Mouse (Mus musculus): ENCODE measurements around the gene Exoc6b. TPM values are rescaled to one million over a fixed set of nuclear protein-coding genes. Genes with fewer than 3 reads are reported as not detected.

The Exoc6b gene
- polyA plus RNA-seq, 1 experiment from 2014 or later: 54.3 TPM

DNA sequence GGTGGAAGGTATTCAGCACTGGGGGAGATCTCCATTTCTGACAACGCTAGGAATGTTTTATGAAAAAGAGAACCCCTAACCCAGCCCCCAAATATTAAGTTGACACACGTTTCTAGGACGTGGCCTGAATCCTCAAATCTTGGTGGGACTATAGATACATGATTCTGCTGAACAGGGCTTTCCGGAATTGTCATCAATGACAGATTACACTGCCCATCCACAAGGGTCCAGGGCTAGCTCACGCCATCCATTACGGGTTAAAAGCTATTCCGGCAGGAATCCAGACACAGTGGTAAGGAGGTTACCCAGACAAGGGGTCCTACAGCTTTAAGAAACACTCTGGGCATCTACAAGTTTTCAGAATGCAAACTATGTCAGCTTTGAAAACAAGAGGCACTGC, 323.7 kb downstream of the Exoc6b start:
- H3K27ac ChIP-seq (ENCODE audit: low read length): no peak overlapping the region
- peaks cover 12% of the 10 kb centered on the region for H3K4me1 ChIP-seq (ENCODE audit: control insufficient read depth, insufficient read depth, low read length)
- no peak for ATAC-seq
- no peak overlapping the region for H3K9ac ChIP-seq (ENCODE audit: low read depth, low read length)
- no peak overlapping the region for H3K4me3 ChIP-seq (ENCODE audit: low read depth, low read length)
- H3K36me3 ChIP-seq (ENCODE audit: control insufficient read depth, insufficient read depth, low read length): no peaks in the 10 kb centered on the region
- H3K4me2 ChIP-seq (ENCODE audit: low read length): no peak overlapping the region
- no peaks in the 10 kb centered on the region for H3K27me3 ChIP-seq (ENCODE audit: control insufficient read depth, insufficient read depth, low read depth, low read length)
- WGBS: 92% methylated on average over 7 of the region's 7 CpGs
- no peaks in the 10 kb centered on the region for H3K9me3 ChIP-seq (replicated peaks; ENCODE audit: control insufficient read depth, low read length, poor library complexity, severe bottlenecking)

GRCm38 (mm10) chr6:84742227-84742626, 327.1 kb downstream of the Exoc6b start:
- ATAC-seq: no peak
- Histone ChIP-seq H3K4me2 (ENCODE audit: low read length) (no peak overlapping the region), H3K27me3 (ENCODE audit: control insufficient read depth, insufficient read depth, low read depth, low read length) (no peaks in the 10 kb centered on the region), H3K4me1 (ENCODE audit: control insufficient read depth, insufficient read depth, low read length) (peaks cover 7% of the 10 kb centered on the region), H3K36me3 (ENCODE audit: control insufficient read depth, insufficient read depth, low read length) (no peaks in the 10 kb centered on the region), H3K27ac (ENCODE audit: low read length) (no peak overlapping the region), H3K9me3 (replicated peaks; ENCODE audit: control insufficient read depth, low read length, poor library complexity, severe bottlenecking) (no peaks in the 10 kb centered on the region), H3K9ac (ENCODE audit: low read depth, low read length) (no peak overlapping the region), H3K4me3 (ENCODE audit: low read depth, low read length) (no peak overlapping the region)
- WGBS: 86% methylated on average over 3 of the region's 3 CpGs

- Histone ChIP-seq H3K4me2 (ENCODE audit: low read length) (no peak overlapping the region), H3K27me3 (ENCODE audit: control insufficient read depth, insufficient read depth, low read depth, low read length) (no peaks in the 10 kb centered on the region), H3K4me3 (ENCODE audit: low read depth, low read length) (no peak overlapping the region), H3K36me3 (ENCODE audit: control insufficient read depth, insufficient read depth, low read length) (no peaks in the 10 kb centered on the region), H3K9ac (ENCODE audit: low read depth, low read length) (no peak overlapping the region), H3K27ac (ENCODE audit: low read length) (no peak overlapping the region), H3K4me1 (ENCODE audit: control insufficient read depth, insufficient read depth, low read length) (no peaks in the 10 kb centered on the region), H3K9me3 (replicated peaks; ENCODE audit: control insufficient read depth, low read length, poor library complexity, severe bottlenecking) (no peaks in the 10 kb centered on the region)
- no peak for ATAC-seq
- 72% methylated on average over 3 of the region's 3 CpGs for WGBS
These were observed 332.4 kb downstream of the Exoc6b start for GRCm38 (mm10) chr6:84736942-84737341.

DNA sequence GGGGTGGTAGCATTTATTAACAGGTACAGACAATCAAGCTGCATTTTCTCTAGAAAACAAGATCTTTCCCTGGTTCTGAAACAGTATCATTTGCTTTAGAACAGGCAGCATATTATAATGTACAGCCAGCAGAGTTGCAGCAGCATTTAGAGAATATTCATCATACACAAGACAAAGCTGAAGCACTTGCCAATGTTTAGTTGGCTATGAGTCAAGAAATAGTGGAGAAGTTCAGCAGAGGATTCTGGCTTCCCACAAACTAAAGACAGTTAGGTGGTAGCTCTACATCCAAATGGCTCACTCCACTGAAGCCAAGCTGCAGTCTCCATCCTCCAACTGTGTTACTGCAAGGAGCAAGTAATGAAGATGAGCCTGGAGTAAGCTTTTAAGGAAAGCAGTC, 342.4 kb downstream of the Exoc6b start:
- Histone ChIP-seq H3K4me1 (ENCODE audit: control insufficient read depth, insufficient read depth, low read length) (no peaks in the 10 kb centered on the region), H3K27ac (ENCODE audit: low read length) (no peak overlapping the region), H3K9me3 (replicated peaks; ENCODE audit: control insufficient read depth, low read length, poor library complexity, severe bottlenecking) (peaks cover 9% of the 10 kb centered on the region; the same call in 1 of the 2 replicates), H3K9ac (ENCODE audit: low read depth, low read length) (no peak overlapping the region), H3K4me2 (ENCODE audit: low read length) (no peak overlapping the region), H3K27me3 (ENCODE audit: control insufficient read depth, insufficient read depth, low read depth, low read length) (no peaks in the 10 kb centered on the region), H3K4me3 (ENCODE audit: low read depth, low read length) (no peak overlapping the region), H3K36me3 (ENCODE audit: control insufficient read depth, insufficient read depth, low read length) (no peaks in the 10 kb centered on the region)
- no peak for ATAC-seq

DNA sequence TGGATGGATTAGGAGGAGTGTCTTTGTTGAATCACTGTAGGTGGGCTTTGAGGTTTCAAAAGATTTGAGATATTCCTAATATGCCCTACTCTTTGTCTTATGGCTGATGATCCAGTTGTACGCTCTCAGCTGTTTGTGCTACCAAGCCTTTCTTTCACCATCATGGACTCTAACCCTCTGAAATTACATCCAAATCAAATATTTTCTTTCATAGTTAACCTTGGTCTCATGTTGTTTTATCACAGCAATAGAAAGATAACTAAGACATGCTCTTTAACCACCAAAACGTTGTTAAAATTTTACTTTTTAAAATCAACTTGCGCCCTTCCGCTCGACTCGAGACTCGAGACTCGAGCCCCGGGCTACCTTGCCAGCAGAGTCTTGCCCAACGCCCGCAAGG, 356.1 kb downstream of the Exoc6b start:
- no peaks in the 10 kb centered on the region for H3K27me3 ChIP-seq (ENCODE audit: control insufficient read depth, insufficient read depth, low read depth, low read length)
- H3K4me3 ChIP-seq (ENCODE audit: low read depth, low read length): no peak overlapping the region
- H3K9me3 ChIP-seq (replicated peaks; ENCODE audit: control insufficient read depth, low read length, poor library complexity, severe bottlenecking): no peaks in the 10 kb centered on the region
- WGBS: 88% methylated on average over 11 of the region's 11 CpGs
- no peak overlapping the region for H3K27ac ChIP-seq (ENCODE audit: low read length)
- H3K4me1 ChIP-seq (ENCODE audit: control insufficient read depth, insufficient read depth, low read length): no peaks in the 10 kb centered on the region
- H3K36me3 ChIP-seq (ENCODE audit: control insufficient read depth, insufficient read depth, low read length): no peaks in the 10 kb centered on the region
- H3K9ac ChIP-seq (ENCODE audit: low read depth, low read length): no peak overlapping the region
- ATAC-seq: no peak
- no peak overlapping the region for H3K4me2 ChIP-seq (ENCODE audit: low read length)

DNA sequence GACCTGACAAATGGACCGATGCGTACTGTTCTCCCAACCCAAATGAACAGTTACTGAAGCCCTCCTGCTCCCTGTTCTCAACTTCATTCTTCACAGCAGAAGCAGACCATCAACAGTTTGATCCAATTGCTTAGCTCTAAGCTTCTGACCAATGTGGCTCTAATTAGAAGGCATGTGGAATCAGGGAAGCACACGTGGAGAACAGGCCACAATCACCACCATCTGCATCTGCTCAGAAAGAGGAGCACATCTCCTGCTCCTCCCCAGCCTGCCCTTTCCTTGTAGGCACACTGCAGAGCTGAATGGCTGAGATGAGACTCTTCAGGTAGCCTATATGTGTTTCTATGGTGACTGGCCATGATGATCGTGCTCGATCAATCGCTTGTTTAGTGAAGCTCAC, 358.5 kb downstream of the Exoc6b start:
- no peaks in the 10 kb centered on the region for H3K27me3 ChIP-seq (ENCODE audit: control insufficient read depth, insufficient read depth, low read depth, low read length)
- no peak overlapping the region for H3K4me2 ChIP-seq (ENCODE audit: low read length)
- no peak for ATAC-seq
- H3K9me3 ChIP-seq (replicated peaks; ENCODE audit: control insufficient read depth, low read length, poor library complexity, severe bottlenecking): no peaks in the 10 kb centered on the region
- no peak overlapping the region for H3K27ac ChIP-seq (ENCODE audit: low read length)
- H3K9ac ChIP-seq (ENCODE audit: low read depth, low read length): no peak overlapping the region
- H3K36me3 ChIP-seq (ENCODE audit: control insufficient read depth, insufficient read depth, low read length): no peaks in the 10 kb centered on the region
- 84% methylated on average over 6 of the region's 6 CpGs for WGBS
- H3K4me3 ChIP-seq (ENCODE audit: low read depth, low read length): no peak overlapping the region
- H3K4me1 ChIP-seq (ENCODE audit: control insufficient read depth, insufficient read depth, low read length): no peaks in the 10 kb centered on the region

DNA sequence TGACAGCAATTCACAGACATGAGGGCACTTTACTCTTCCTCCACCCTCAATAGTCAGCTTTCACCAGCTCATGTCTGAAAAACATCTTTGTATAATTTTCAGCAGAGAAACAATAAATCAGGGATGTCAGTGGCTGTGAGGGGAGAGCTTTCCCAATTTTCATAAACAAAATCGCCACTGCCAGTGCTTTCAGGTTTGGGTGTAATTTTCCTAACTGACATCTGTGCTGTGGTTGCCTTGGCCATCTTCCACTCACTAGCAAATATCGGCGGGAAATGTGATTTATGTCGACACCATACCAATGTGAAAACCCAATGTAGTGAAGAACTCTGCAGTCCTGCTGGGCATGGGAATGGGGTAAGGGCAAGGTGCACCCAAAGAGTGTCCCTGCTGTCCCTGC, 360.7 kb downstream of the Exoc6b start:
- Histone ChIP-seq H3K4me2 (ENCODE audit: low read length) (no peak overlapping the region), H3K9ac (ENCODE audit: low read depth, low read length) (no peak overlapping the region), H3K27me3 (ENCODE audit: control insufficient read depth, insufficient read depth, low read depth, low read length) (no peaks in the 10 kb centered on the region), H3K4me3 (ENCODE audit: low read depth, low read length) (no peak overlapping the region), H3K4me1 (ENCODE audit: control insufficient read depth, insufficient read depth, low read length) (no peaks in the 10 kb centered on the region), H3K36me3 (ENCODE audit: control insufficient read depth, insufficient read depth, low read length) (no peaks in the 10 kb centered on the region), H3K9me3 (replicated peaks; ENCODE audit: control insufficient read depth, low read length, poor library complexity, severe bottlenecking) (no peaks in the 10 kb centered on the region), H3K27ac (ENCODE audit: low read length) (no peak overlapping the region)
- WGBS: 85% methylated on average over 4 of the region's 4 CpGs
- no peak for ATAC-seq

DNA sequence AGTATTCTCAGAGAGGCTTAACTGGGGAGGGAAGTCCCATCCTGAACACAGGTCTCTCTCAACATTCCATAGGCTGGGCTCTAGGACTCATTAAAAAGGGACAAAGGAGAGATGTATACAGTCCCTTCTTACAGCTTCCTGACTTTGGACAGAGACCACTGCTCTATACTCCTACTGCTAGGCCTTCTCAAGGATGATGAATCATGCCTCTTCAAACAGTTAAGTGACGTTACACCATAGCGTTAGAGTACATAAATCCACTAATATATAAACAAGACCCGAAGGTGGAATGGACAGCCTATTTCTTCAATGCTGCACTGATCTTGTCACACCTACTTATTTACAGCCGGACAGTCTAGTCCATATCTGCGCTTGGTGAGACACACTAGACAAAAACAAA, 369.7 kb downstream of the Exoc6b start:
- no peak overlapping the region for H3K4me2 ChIP-seq (ENCODE audit: low read length)
- WGBS: 89% methylated on average over 5 of the region's 5 CpGs
- no peak overlapping the region for H3K27ac ChIP-seq (ENCODE audit: low read length)
- no peaks in the 10 kb centered on the region for H3K4me1 ChIP-seq (ENCODE audit: control insufficient read depth, insufficient read depth, low read length)
- H3K36me3 ChIP-seq (ENCODE audit: control insufficient read depth, insufficient read depth, low read length): no peaks in the 10 kb centered on the region
- no peak overlapping the region for H3K9ac ChIP-seq (ENCODE audit: low read depth, low read length)
- no peaks in the 10 kb centered on the region for H3K9me3 ChIP-seq (replicated peaks; ENCODE audit: control insufficient read depth, low read length, poor library complexity, severe bottlenecking)
- H3K4me3 ChIP-seq (ENCODE audit: low read depth, low read length): no peak overlapping the region
- ATAC-seq: no peak
- H3K27me3 ChIP-seq (ENCODE audit: control insufficient read depth, insufficient read depth, low read depth, low read length): no peaks in the 10 kb centered on the region

GRCm38 (mm10) chr6:84698288-84698673, 371.0 kb downstream of the Exoc6b start:
- 25% methylated on average over 1 of the region's 1 CpGs for WGBS
- H3K4me2 ChIP-seq (ENCODE audit: low read length): no peak overlapping the region
- no peak for ATAC-seq

More at GRCm38 (mm10) chr6:84698288-84698673, 371.0 kb downstream of the Exoc6b start:
- Histone ChIP-seq H3K27me3 (ENCODE audit: control insufficient read depth, insufficient read depth, low read depth, low read length) (no peaks in the 10 kb centered on the region), H3K36me3 (ENCODE audit: control insufficient read depth, insufficient read depth, low read length) (no peaks in the 10 kb centered on the region), H3K4me3 (ENCODE audit: low read depth, low read length) (no peak overlapping the region), H3K27ac (ENCODE audit: low read length) (no peak overlapping the region), H3K9me3 (replicated peaks; ENCODE audit: control insufficient read depth, low read length, poor library complexity, severe bottlenecking) (no peaks in the 10 kb centered on the region), H3K9ac (ENCODE audit: low read depth, low read length) (no peak overlapping the region), H3K4me1 (ENCODE audit: control insufficient read depth, insufficient read depth, low read length) (no peaks in the 10 kb centered on the region; the same call in 1 of the 2 replicates)
